7 mouse cellular contexts compared by ENCODE assay signal in the genomic region with DNA sequence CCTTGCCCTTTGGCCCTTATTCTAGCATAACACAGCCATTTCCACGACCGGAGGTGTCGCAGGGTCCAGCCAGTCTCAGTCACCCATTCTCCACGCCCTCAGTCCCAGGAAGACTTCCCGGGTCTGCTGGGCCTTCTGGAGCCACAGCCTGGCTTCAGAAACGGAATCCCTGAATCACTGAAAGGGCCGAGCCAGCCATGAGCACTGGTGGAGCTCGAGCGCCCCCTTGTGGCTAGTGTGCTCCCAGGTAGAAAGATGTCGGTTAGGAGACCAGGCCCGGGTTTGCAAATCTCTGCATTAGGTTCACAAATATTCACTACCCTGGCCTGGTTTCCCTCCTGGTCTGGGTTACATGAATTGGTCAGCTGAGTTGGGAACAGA. TPM values are rescaled to one million over a fixed set of nuclear protein-coding genes. Genes with fewer than 3 reads are reported as not detected.
DNase-seq lines count a peak whose midpoint lies in the region; ATAC-seq and TF ChIP-seq lines count a peak whose summit lies in the region.

No protein-coding gene starts in this region.

- no peak overlapping the region for H3K4me2 ChIP-seq in embryonic facial prominence, embryonic 11.5 days (ENCODE audit: low read depth, low read length)
- peak overlapping the region; percentile 20; the same call in 1 of the 2 replicates for H3K4me2 ChIP-seq in midbrain, embryonic 15.5 days

- H3K9me3 ChIP-seq in embryonic facial prominence, embryonic 11.5 days (replicated peaks; ENCODE audit: control insufficient read depth, low read length), result no peaks in the 10 kb centered on the region
- H3K9me3 ChIP-seq in limb, embryonic 10.5 days (replicated peaks), result no peaks in the 10 kb centered on the region
- no peaks in the 10 kb centered on the region for H3K9me3 ChIP-seq in midbrain, embryonic 15.5 days

- TF ChIP-seq EP300 in heart, adult 2 months (IDR thresholded peaks at IDR 0.05; ENCODE audit: insufficient read depth, low read depth, low read length), result peak; percentile 87; the same call in 1 of the 2 replicates

- ATAC-seq in embryonic facial prominence, embryonic 11.5 days (replicated peaks; ENCODE audit: insufficient number of reproducible peaks, low FRiP score, low TSS enrichment, low read depth), result peak; percentile 30; the same call in 1 of the 2 replicates
- ATAC-seq in midbrain, embryonic 15.5 days (replicated peaks), result peak; percentile 72

- 3% methylated on average over 11 of the region's 11 CpGs for WGBS in embryonic facial prominence, embryonic 11.5 days
- 3% methylated on average over 11 of the region's 11 CpGs for WGBS in heart, adult 2 months
- 1% methylated on average over 11 of the region's 11 CpGs for WGBS in kidney, adult 2 months
- 7% methylated on average over 11 of the region's 11 CpGs for WGBS in limb, embryonic 10.5 days
- 3% methylated on average over 11 of the region's 11 CpGs for whole genome bisulfite sequencing in midbrain, embryonic 15.5 days

- no peak overlapping the region for H3K27ac ChIP-seq in embryonic facial prominence, embryonic 11.5 days (replicated peaks; ENCODE audit: low read depth, low read length)
- H3K27ac ChIP-seq in heart, adult 2 months, result no peak overlapping the region
- H3K27ac ChIP-seq in kidney, adult 2 months (ENCODE audit: insufficient read depth, low read depth, low read length), result peak overlapping the region; percentile 42; the same call in 1 of the 2 replicates
- no peak overlapping the region for H3K27ac ChIP-seq in limb, embryonic 10.5 days
- peak overlapping the region; percentile 76 for H3K27ac ChIP-seq in midbrain, embryonic 15.5 days

- no peak overlapping the region; the same call in 1 of the 2 replicates for H3K9ac ChIP-seq in embryonic facial prominence, embryonic 11.5 days (replicated peaks; ENCODE audit: low read length)
- 0 out of 2 replicates have a peak overlapping the region, but pooled peaks have one; percentile 5 for H3K9ac ChIP-seq in heart, adult 2 months (ENCODE audit: low read depth, low read length)
- peak overlapping the region; percentile 2; the same call in 1 of the 2 replicates for H3K9ac ChIP-seq in midbrain, embryonic 15.5 days

- no peak overlapping the region for H3K4me3 ChIP-seq in embryonic facial prominence, embryonic 11.5 days (ENCODE audit: low read depth, low read length)
- H3K4me3 ChIP-seq in heart, adult 2 months, result no peak overlapping the region
- H3K4me3 ChIP-seq in kidney, adult 2 months (ENCODE audit: insufficient read depth, low read depth, low read length), result peak overlapping the region; percentile 14; the same call in 1 of the 2 replicates
- no peak overlapping the region for H3K4me3 ChIP-seq in limb, embryonic 10.5 days
- H3K4me3 ChIP-seq in midbrain, embryonic 15.5 days, result no peak overlapping the region

- H3K79me2 ChIP-seq in heart, adult 2 months (replicated peaks; ENCODE audit: control insufficient read depth, insufficient read depth, low read length), result no peaks in the 10 kb centered on the region

- intact Hi-C loops in heart, adult 2 months (cut with DNase I), result loop anchor here (1.0 to 5.0 kb wide), 6 partner anchors 44 to 430 kb away; no protein-coding TSS in a partner anchor

- H3K27me3 ChIP-seq in embryonic facial prominence, embryonic 11.5 days (ENCODE audit: control insufficient read depth, insufficient read depth, low read length), result no peaks in the 10 kb centered on the region
- no peaks in the 10 kb centered on the region for H3K27me3 ChIP-seq in heart, adult 2 months (ENCODE audit: control insufficient read depth, insufficient read depth, low read length)
- no peaks in the 10 kb centered on the region for H3K27me3 ChIP-seq in kidney, adult 2 months (replicated peaks; ENCODE audit: control insufficient read depth, insufficient read depth, low read length)
- H3K27me3 ChIP-seq in limb, embryonic 10.5 days (ENCODE audit: low read depth, poor library complexity, severe bottlenecking), result peaks cover 32% of the 10 kb centered on the region
- H3K27me3 ChIP-seq in midbrain, embryonic 15.5 days (replicated peaks), result no peaks in the 10 kb centered on the region

- H3K36me3 ChIP-seq in embryonic facial prominence, embryonic 11.5 days (replicated peaks; ENCODE audit: control insufficient read depth, insufficient read depth, low read depth, low read length), result no peaks in the 10 kb centered on the region
- no peaks in the 10 kb centered on the region for H3K36me3 ChIP-seq in heart, adult 2 months (ENCODE audit: control insufficient read depth, insufficient read depth, low read length)
- H3K36me3 ChIP-seq in kidney, adult 2 months (ENCODE audit: control insufficient read depth, insufficient read depth, low read length), result no peaks in the 10 kb centered on the region
- no peaks in the 10 kb centered on the region for H3K36me3 ChIP-seq in limb, embryonic 10.5 days
- H3K36me3 ChIP-seq in midbrain, embryonic 15.5 days (replicated peaks), result no peaks in the 10 kb centered on the region

- TF ChIP-seq POLR2A in heart, adult 2 months (IDR thresholded peaks at IDR 0.05; ENCODE audit: insufficient read depth, low read depth, low read length), result no peak
- TF ChIP-seq POLR2A in kidney, adult 2 months (IDR thresholded peaks at IDR 0.05; ENCODE audit: low read depth, low read length), result no peak

- H3K4me1 ChIP-seq in embryonic facial prominence, embryonic 11.5 days (ENCODE audit: control insufficient read depth, insufficient read depth, low read length), result no peaks in the 10 kb centered on the region
- H3K4me1 ChIP-seq in heart, adult 2 months (ENCODE audit: control insufficient read depth, insufficient read depth, low read length), result peaks cover 2% of the 10 kb centered on the region
- H3K4me1 ChIP-seq in kidney, adult 2 months (ENCODE audit: control insufficient read depth, insufficient read depth, low read length), result peaks cover 3% of the 10 kb centered on the region; the same call in 1 of the 2 replicates
- peaks cover 35% of the 10 kb centered on the region for H3K4me1 ChIP-seq in limb, embryonic 10.5 days
- H3K4me1 ChIP-seq in midbrain, embryonic 15.5 days, result peaks cover 39% of the 10 kb centered on the region

- DNase-seq in adrenal gland, postnatal 25 days, result peak; percentile 94
- DNase-seq in embryonic facial prominence, embryonic 11.5 days (ENCODE audit: low spot score), result peak; percentile 93
- DNase-seq in heart, adult 2 months, result peak; percentile 85 to 91
- peak; percentile 90 for DNase-seq in kidney, adult 2 months
- DNase-seq in limb, embryonic 10.5 days (ENCODE audit: low spot score), result peak; percentile 97
- peak; percentile 50 to 81 for DNase-seq in spleen, adult 18-20 months

- TF ChIP-seq CTCF in heart, adult 2 months (IDR thresholded peaks at IDR 0.05), result peak; percentile 99; the same call in 1 of the 2 replicates
- peak; percentile 90 for TF ChIP-seq CTCF in kidney, adult 2 months (conservative IDR thresholded peaks at IDR 0.05; ENCODE audit: insufficient read depth, insufficient read length, low read depth, low read length)

RNA-seq across cellular contexts. Expression of a gene that starts 26.4 kb away (rescaled TPM):
- total RNA-seq in adrenal gland, postnatal 25 days (2021), result 5.8 and 5.9 TPM in 2 replicates
- 1.4 and 1.9 TPM in 2 replicates for polyA plus RNA-seq in embryonic facial prominence, embryonic 11.5 days (2014; fragmentation: Nextera tagmentation; extraction: Ambion mirVana)
- total RNA-seq in heart, adult 2 months (2021), result not detected
- polyA plus RNA-seq in heart, adult 2 months (2012; rRNA removed), result 0.44 and 0.62 TPM in 2 replicates
- 0.45 and 1.0 TPM in 2 replicates for polyA plus RNA-seq in kidney, adult 2 months (2012; rRNA removed)
- polyA plus RNA-seq in limb, embryonic 10.5 days (2016; fragmentation: Nextera tagmentation; extraction: Ambion mirVana), result not detected in 2 replicates
- 87.0 and 90.2 TPM in 2 replicates for polyA plus RNA-seq in midbrain, embryonic 15.5 days (2015; fragmentation: Nextera tagmentation; extraction: Ambion mirVana)

RNA-seq across cellular contexts. Expression of a gene that starts 45.7 kb away (rescaled TPM):
- total RNA-seq in adrenal gland, postnatal 25 days (2021), result 32.6 and 34.1 TPM in 2 replicates
- 1.6 and 1.9 TPM in 2 replicates for polyA plus RNA-seq in embryonic facial prominence, embryonic 11.5 days (2014; fragmentation: Nextera tagmentation; extraction: Ambion mirVana)
- total RNA-seq in heart, adult 2 months (2021), result 10 to 100 TPM; 15.0 to 17.3 TPM
- 11.7 and 12.7 TPM in 2 replicates for polyA plus RNA-seq in heart, adult 2 months (2012; rRNA removed)
- 8.9 and 9.6 TPM in 2 replicates for polyA plus RNA-seq in kidney, adult 2 months (2012; rRNA removed)
- 1.3 and 1.6 TPM in 2 replicates for polyA plus RNA-seq in limb, embryonic 10.5 days (2016; fragmentation: Nextera tagmentation; extraction: Ambion mirVana)
- 1.0 and 2.4 TPM in 2 replicates for polyA plus RNA-seq in midbrain, embryonic 15.5 days (2015; fragmentation: Nextera tagmentation; extraction: Ambion mirVana)

RNA-seq across cellular contexts. Expression of a gene that starts 53.7 kb away (rescaled TPM):
- 15.9 and 19.5 TPM in 2 replicates for total RNA-seq in adrenal gland, postnatal 25 days (2021)
- not detected in 2 replicates for polyA plus RNA-seq in embryonic facial prominence, embryonic 11.5 days (2014; fragmentation: Nextera tagmentation; extraction: Ambion mirVana)
- total RNA-seq in heart, adult 2 months (2021), result 10 to 100 TPM; 34.7 to 38.6 TPM
- 52.9 and 63.1 TPM in 2 replicates for polyA plus RNA-seq in heart, adult 2 months (2012; rRNA removed)
- 11.4 and 16.2 TPM in 2 replicates for polyA plus RNA-seq in kidney, adult 2 months (2012; rRNA removed)
- not detected in 2 replicates for polyA plus RNA-seq in limb, embryonic 10.5 days (2016; fragmentation: Nextera tagmentation; extraction: Ambion mirVana)
- 0.22 and 0.24 TPM in 2 replicates for polyA plus RNA-seq in midbrain, embryonic 15.5 days (2015; fragmentation: Nextera tagmentation; extraction: Ambion mirVana)

Comparison
In these comparisons a context has a peak if more than half of its experiments do, and no peak if none do; other contexts are left out.
1. H3K27ac ChIP-seq: peak in kidney, adult 2 months (single experiment) and midbrain, embryonic 15.5 days (single experiment); none in embryonic facial prominence, embryonic 11.5 days (single experiment), heart, adult 2 months (single experiment) and limb, embryonic 10.5 days (single experiment).
2. RNA of a gene that starts 26.4 kb away (polyA plus RNA-seq): 87.0 to 90.2 TPM in midbrain, embryonic 15.5 days; 1.4 to 1.9 TPM in embryonic facial prominence, embryonic 11.5 days, 0.45 to 1.0 TPM in kidney, adult 2 months, 0.44 to 0.62 TPM in heart, adult 2 months and not detected in limb, embryonic 10.5 days; every median in the first group is over 10 times any median in the second.
3. Peak in every context shown above with its lines, with median percentiles within 50 percentile points of each other: DNase-seq.